Mouse (Mus musculus): ENCODE measurements around the gene Sap30. TPM values are rescaled to one million over a fixed set of nuclear protein-coding genes. Genes with fewer than 3 reads are reported as not detected.

Gene Sap30
- 42.9 and 45.7 TPM in 2 replicates for polyA plus RNA-seq (2014; fragmentation: Nextera tagmentation; extraction: Ambion mirVana)

- peak; percentile 99 for DNase-seq (ENCODE audit: low spot score)
- peak within 1 kb of the TSS; percentile 85 for H3K9ac ChIP-seq (ENCODE audit: low read depth, low read length)
- ATAC-seq (replicated peaks; ENCODE audit: low FRiP score): peak; percentile 95
- H3K27ac ChIP-seq (ENCODE audit: low read depth, low read length): peak within 1 kb of the TSS; percentile 87
- no peaks in the 10 kb centered on the region for H3K27me3 ChIP-seq (replicated peaks; ENCODE audit: control insufficient read depth, insufficient read depth, low read length)
- peaks cover 4% of the 10 kb centered on the region for H3K4me1 ChIP-seq (replicated peaks; ENCODE audit: control insufficient read depth, insufficient read depth, low read length)
- WGBS: under 1% methylated on average over 64 of the region's 66 CpGs
- no peaks in the 10 kb centered on the region; the same call in 1 of the 2 replicates for H3K36me3 ChIP-seq (ENCODE audit: control insufficient read depth, insufficient read depth, low read length)
- H3K4me3 ChIP-seq (ENCODE audit: low read depth, low read length): peak within 1 kb of the TSS; percentile 94
- peak within 1 kb of the TSS; percentile 89 for H3K4me2 ChIP-seq
- H3K9me3 ChIP-seq (ENCODE audit: control insufficient read depth, low read length): no peaks in the 10 kb centered on the region
Observed at GRCm38 (mm10) chr8:57487441-57488155, at the start of gene Sap30. Gene Sap30 (minus strand): TSS chr8:57487860.

- Histone ChIP-seq H3K4me1 (replicated peaks; ENCODE audit: control insufficient read depth, insufficient read depth, low read length) (no peaks in the 10 kb centered on the region), H3K9me3 (ENCODE audit: control insufficient read depth, low read length) (no peaks in the 10 kb centered on the region), H3K9ac (ENCODE audit: low read depth, low read length) (no peak overlapping the region), H3K36me3 (ENCODE audit: control insufficient read depth, insufficient read depth, low read length) (peaks cover 7% of the 10 kb centered on the region), H3K27me3 (replicated peaks; ENCODE audit: control insufficient read depth, insufficient read depth, low read length) (no peaks in the 10 kb centered on the region), H3K27ac (ENCODE audit: low read depth, low read length) (no peak overlapping the region), H3K4me3 (ENCODE audit: low read depth, low read length) (no peak overlapping the region), H3K4me2 (no peak overlapping the region)
- no peak for DNase-seq (ENCODE audit: low spot score)
- no peak for ATAC-seq (replicated peaks; ENCODE audit: low FRiP score)
- 87% methylated on average over 6 of the region's 6 CpGs for WGBS
Observed at GRCm38 (mm10) chr8:57536167-57536566, 48.5 kb upstream of the Sap30 start.

GRCm38 (mm10) chr8:57534495-57534894 is 46.8 kb upstream of the Sap30 start:
- Histone ChIP-seq H3K4me3 (ENCODE audit: low read depth, low read length) (no peak overlapping the region), H3K27me3 (replicated peaks; ENCODE audit: control insufficient read depth, insufficient read depth, low read length) (no peaks in the 10 kb centered on the region), H3K9ac (ENCODE audit: low read depth, low read length) (no peak overlapping the region), H3K4me2 (no peak overlapping the region), H3K4me1 (replicated peaks; ENCODE audit: control insufficient read depth, insufficient read depth, low read length) (no peaks in the 10 kb centered on the region), H3K9me3 (ENCODE audit: control insufficient read depth, low read length) (no peaks in the 10 kb centered on the region), H3K36me3 (ENCODE audit: control insufficient read depth, insufficient read depth, low read length) (peaks cover 7% of the 10 kb centered on the region), H3K27ac (ENCODE audit: low read depth, low read length) (no peak overlapping the region)
- DNase-seq (ENCODE audit: low spot score): no peak
- WGBS: 71% methylated on average over 4 of the region's 4 CpGs
- no peak for ATAC-seq (replicated peaks; ENCODE audit: low FRiP score)

GRCm38 (mm10) chr8:57533106-57533505 is 45.4 kb upstream of the Sap30 start:
- DNase-seq (ENCODE audit: low spot score): no peak
- H3K4me1 ChIP-seq (replicated peaks; ENCODE audit: control insufficient read depth, insufficient read depth, low read length): no peaks in the 10 kb centered on the region
- WGBS: 83% methylated on average over 4 of the region's 4 CpGs

GRCm38 (mm10) chr8:57532223-57532622 is 44.6 kb upstream of the Sap30 start:
- H3K36me3 ChIP-seq (ENCODE audit: control insufficient read depth, insufficient read depth, low read length): peaks cover 7% of the 10 kb centered on the region
- H3K27ac ChIP-seq (ENCODE audit: low read depth, low read length): no peak overlapping the region
- H3K4me1 ChIP-seq (replicated peaks; ENCODE audit: control insufficient read depth, insufficient read depth, low read length): no peaks in the 10 kb centered on the region
- no peak overlapping the region for H3K4me2 ChIP-seq
- H3K4me3 ChIP-seq (ENCODE audit: low read depth, low read length): no peak overlapping the region
- H3K9ac ChIP-seq (ENCODE audit: low read depth, low read length): no peak overlapping the region
- H3K27me3 ChIP-seq (replicated peaks; ENCODE audit: control insufficient read depth, insufficient read depth, low read length): no peaks in the 10 kb centered on the region
- no peak for DNase-seq (ENCODE audit: low spot score)
- WGBS: 57% methylated on average over 2 of the region's 2 CpGs
- ATAC-seq (replicated peaks; ENCODE audit: low FRiP score): no peak
- no peaks in the 10 kb centered on the region for H3K9me3 ChIP-seq (ENCODE audit: control insufficient read depth, low read length)

More at GRCm38 (mm10) chr8:57533106-57533505, 45.4 kb upstream of the Sap30 start:
- no peak for ATAC-seq (replicated peaks; ENCODE audit: low FRiP score)
- no peaks in the 10 kb centered on the region for H3K27me3 ChIP-seq (replicated peaks; ENCODE audit: control insufficient read depth, insufficient read depth, low read length)
- H3K4me2 ChIP-seq: no peak overlapping the region
- H3K9ac ChIP-seq (ENCODE audit: low read depth, low read length): no peak overlapping the region
- no peak overlapping the region for H3K27ac ChIP-seq (ENCODE audit: low read depth, low read length)
- no peak overlapping the region for H3K4me3 ChIP-seq (ENCODE audit: low read depth, low read length)
- peaks cover 7% of the 10 kb centered on the region for H3K36me3 ChIP-seq (ENCODE audit: control insufficient read depth, insufficient read depth, low read length)
- H3K9me3 ChIP-seq (ENCODE audit: control insufficient read depth, low read length): no peaks in the 10 kb centered on the region

GRCm38 (mm10) chr8:57530666-57531349 is 43.1 kb upstream of the Sap30 start:
- no peak overlapping the region for H3K9ac ChIP-seq (ENCODE audit: low read depth, low read length)
- WGBS: 34% methylated on average over 15 of the region's 15 CpGs
- H3K4me2 ChIP-seq: no peak overlapping the region
- H3K36me3 ChIP-seq (ENCODE audit: control insufficient read depth, insufficient read depth, low read length): peaks cover 5% of the 10 kb centered on the region
- no peak overlapping the region for H3K4me3 ChIP-seq (ENCODE audit: low read depth, low read length)
- H3K27me3 ChIP-seq (replicated peaks; ENCODE audit: control insufficient read depth, insufficient read depth, low read length): no peaks in the 10 kb centered on the region
- DNase-seq (ENCODE audit: low spot score) (peak; percentile 48), ATAC-seq (replicated peaks; ENCODE audit: low FRiP score) (peak; percentile 33; the same call in 1 of the 2 replicates)
- no peaks in the 10 kb centered on the region for H3K9me3 ChIP-seq (ENCODE audit: control insufficient read depth, low read length)
- H3K27ac ChIP-seq (ENCODE audit: low read depth, low read length): no peak overlapping the region
- H3K4me1 ChIP-seq (replicated peaks; ENCODE audit: control insufficient read depth, insufficient read depth, low read length): no peaks in the 10 kb centered on the region

GRCm38 (mm10) chr8:57530238-57530637 is 42.6 kb upstream of the Sap30 start:
- WGBS: 92% methylated on average over 13 of the region's 13 CpGs

GRCm38 (mm10) chr8:57528036-57528435 is 40.4 kb upstream of the Sap30 start:
- 100% methylated on average over 1 of the region's 1 CpGs for WGBS
- Histone ChIP-seq H3K9me3 (ENCODE audit: control insufficient read depth, low read length) (no peaks in the 10 kb centered on the region), H3K27me3 (replicated peaks; ENCODE audit: control insufficient read depth, insufficient read depth, low read length) (no peaks in the 10 kb centered on the region), H3K4me1 (replicated peaks; ENCODE audit: control insufficient read depth, insufficient read depth, low read length) (no peaks in the 10 kb centered on the region), H3K9ac (ENCODE audit: low read depth, low read length) (no peak overlapping the region), H3K36me3 (ENCODE audit: control insufficient read depth, insufficient read depth, low read length) (no peaks in the 10 kb centered on the region; the same call in 1 of the 2 replicates), H3K27ac (ENCODE audit: low read depth, low read length) (no peak overlapping the region), H3K4me2 (no peak overlapping the region), H3K4me3 (ENCODE audit: low read depth, low read length) (no peak overlapping the region)
- no peak for ATAC-seq (replicated peaks; ENCODE audit: low FRiP score)
- DNase-seq (ENCODE audit: low spot score): no peak

More at GRCm38 (mm10) chr8:57530238-57530637, 42.6 kb upstream of the Sap30 start:
- Histone ChIP-seq H3K27me3 (replicated peaks; ENCODE audit: control insufficient read depth, insufficient read depth, low read length) (no peaks in the 10 kb centered on the region), H3K9me3 (ENCODE audit: control insufficient read depth, low read length) (no peaks in the 10 kb centered on the region), H3K4me3 (ENCODE audit: low read depth, low read length) (no peak overlapping the region), H3K27ac (ENCODE audit: low read depth, low read length) (no peak overlapping the region), H3K36me3 (ENCODE audit: control insufficient read depth, insufficient read depth, low read length) (peaks cover 3% of the 10 kb centered on the region; the same call in 1 of the 2 replicates), H3K9ac (ENCODE audit: low read depth, low read length) (no peak overlapping the region), H3K4me1 (replicated peaks; ENCODE audit: control insufficient read depth, insufficient read depth, low read length) (no peaks in the 10 kb centered on the region), H3K4me2 (no peak overlapping the region)
- ATAC-seq (replicated peaks; ENCODE audit: low FRiP score) (no peak), DNase-seq (ENCODE audit: low spot score) (no peak)
